Mouse (Mus musculus) T-helper 17 cell (primary cell): ENCODE data around the gene Trmt112.
"Not testable (repeated sequence)": the region's sequence is repeated elsewhere in the genome, so short reads cannot be mapped to it uniquely, and the experiment has no call there.

ENCODE experiments used
- in situ Hi-C, 2 experiments: fragments of 300-600 bp; cut with MboI, MseI; formaldehyde crosslinking; loops; 1 replicate in 1 of 2; 2 replicates in 1 of 2; pipeline ENCODE4 v1.15.1; 2025; ENCODE audit warnings: high pct_unique_total_duplicates in 2 of 2

Gene Trmt112

DNA sequence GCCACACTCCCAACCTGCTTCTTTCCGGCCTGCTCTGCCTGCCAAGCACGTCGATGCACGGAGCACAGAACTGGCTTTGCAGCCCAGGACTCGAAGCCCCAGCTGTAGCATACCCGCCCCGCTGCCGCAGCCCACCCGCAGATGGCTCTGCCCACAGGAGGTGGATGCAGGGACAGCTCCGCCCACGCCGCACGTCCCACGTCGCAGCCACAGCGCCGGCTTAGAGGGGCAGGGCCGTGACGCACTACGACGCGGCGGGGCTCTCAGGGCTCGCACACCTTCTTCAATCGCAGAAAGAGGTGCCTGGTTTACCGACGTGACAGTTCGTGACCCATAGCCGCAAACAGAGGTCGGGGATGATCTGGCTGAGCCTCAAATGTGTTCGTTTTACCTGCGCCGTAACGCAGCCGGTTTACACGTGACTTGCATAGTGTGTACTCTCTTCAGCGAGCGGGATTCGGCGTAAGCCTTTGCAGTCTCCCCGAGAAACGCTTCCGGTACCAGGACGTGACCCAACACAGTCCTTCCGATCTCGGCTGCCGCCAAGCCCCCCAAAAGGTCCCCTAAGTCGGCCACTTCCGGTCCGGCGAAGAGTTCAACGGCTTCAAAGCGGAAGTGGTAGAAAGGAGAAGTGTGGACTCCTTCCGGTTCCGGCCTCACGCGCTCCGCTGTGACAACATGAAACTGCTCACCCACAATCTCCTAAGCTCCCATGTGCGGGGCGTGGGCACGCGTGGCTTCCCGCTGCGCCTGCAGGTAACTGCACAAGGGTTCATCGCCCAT is at the start of gene Trmt112, which contains the start of gene Prdx5:
Trmt112 (plus strand) TSS at position 192 of the 783 bp plus-strand sequence.
Prdx5 (minus strand) TSS at position 600 of the 783 bp plus-strand sequence.
- in situ Hi-C loops: loop anchor here (5.0 to 10.0 kb wide), 3 partner anchors 37 to 1795 kb away; partner anchors contain the start of gene Klc2 (in 1 of the 2)

DNA sequence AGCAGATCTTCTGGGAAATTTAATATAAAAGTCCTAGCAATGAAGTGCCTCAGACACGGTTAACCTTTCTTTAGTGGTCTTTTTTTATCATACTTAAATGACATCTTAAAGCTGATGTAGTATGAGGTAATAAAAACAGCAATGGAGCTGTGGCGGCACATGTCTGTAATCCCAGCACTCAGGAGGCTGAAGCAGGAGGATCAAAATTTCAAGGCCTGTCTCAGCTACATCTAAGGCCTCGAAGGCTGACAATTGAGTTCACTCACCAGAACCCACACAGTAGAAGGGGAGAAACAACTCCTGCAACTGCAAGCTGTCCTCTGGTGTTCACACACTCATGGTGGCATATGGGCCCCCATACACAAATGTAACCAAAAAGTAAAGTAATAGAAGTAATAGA is 49.5 kb upstream of the Trmt112 start:
- in situ Hi-C loops: loop anchor here in 1 of 2 experiments (5.0 to 25.0 kb wide), 2 partner anchors 38 to 923 kb away; no protein-coding TSS in a partner anchor

DNA sequence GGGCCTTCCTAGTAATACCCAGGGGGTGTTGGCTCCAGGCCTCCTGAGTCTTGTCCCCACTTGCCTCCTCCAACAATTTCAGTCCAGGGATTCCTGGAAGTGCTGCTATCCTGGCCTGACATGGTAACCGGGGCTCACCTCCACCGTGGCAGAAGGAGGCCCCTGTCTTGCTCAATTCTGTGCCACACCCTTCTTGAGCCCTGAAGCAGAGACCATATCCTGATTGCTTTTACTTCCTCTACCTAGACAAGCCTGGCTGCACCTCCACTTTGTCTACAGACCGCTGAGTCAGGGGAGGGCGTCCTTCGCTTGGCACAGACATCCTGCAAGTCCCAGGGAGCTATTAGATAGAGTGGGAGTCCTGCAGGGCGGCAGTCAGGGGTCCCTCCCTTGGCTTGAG is 48.8 kb upstream of the Trmt112 start:
- in situ Hi-C loops: loop anchor here in 1 of 2 experiments (25.0 kb wide), 1 partner anchor 923 kb away; no protein-coding TSS in a partner anchor

DNA sequence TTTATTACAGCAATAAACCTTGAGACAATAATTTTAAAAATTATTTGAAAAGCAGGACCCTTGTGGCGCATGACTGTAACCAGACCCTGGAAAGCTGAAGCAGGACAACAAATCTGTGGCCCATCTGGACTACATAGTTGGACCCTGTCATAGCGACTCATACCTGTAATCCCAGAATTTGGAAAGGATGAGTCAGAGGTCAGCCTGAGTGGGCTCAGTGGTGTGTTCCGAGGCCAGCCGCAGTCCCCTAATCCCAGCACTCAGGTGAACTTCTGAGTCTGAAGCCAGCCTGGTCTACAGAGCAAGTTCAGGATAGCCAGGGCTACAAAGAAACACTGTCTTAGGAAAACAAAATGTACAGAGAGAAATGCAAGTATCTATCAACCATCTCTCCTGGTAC is 48.0 kb upstream of the Trmt112 start:
- in situ Hi-C loops: loop anchor here in 1 of 2 experiments (25.0 kb wide), 1 partner anchor 924 kb away; no protein-coding TSS in a partner anchor

DNA sequence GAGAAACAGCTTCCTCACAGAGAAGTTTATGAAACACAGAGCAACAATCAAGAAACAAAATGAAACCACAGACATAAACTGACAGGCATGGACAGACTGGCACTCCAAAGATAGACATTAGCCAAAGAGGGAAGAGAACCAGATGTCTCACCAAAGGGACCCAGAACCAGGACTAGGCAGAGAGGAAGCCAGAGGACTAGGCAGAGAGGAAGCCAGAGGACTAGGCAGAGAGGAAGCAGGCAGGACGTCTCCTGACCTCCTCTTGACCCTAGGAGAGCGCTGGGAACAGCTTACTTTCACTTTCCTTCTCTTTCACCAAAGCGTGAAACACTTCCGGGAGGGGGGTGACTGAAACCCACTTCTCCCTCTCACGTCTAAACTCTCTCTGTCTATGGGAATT is 40.1 kb upstream of the Trmt112 start:
- in situ Hi-C loops: loop anchor here in 1 of 2 experiments (25.0 kb wide), 1 partner anchor 932 kb away; no protein-coding TSS in a partner anchor

DNA sequence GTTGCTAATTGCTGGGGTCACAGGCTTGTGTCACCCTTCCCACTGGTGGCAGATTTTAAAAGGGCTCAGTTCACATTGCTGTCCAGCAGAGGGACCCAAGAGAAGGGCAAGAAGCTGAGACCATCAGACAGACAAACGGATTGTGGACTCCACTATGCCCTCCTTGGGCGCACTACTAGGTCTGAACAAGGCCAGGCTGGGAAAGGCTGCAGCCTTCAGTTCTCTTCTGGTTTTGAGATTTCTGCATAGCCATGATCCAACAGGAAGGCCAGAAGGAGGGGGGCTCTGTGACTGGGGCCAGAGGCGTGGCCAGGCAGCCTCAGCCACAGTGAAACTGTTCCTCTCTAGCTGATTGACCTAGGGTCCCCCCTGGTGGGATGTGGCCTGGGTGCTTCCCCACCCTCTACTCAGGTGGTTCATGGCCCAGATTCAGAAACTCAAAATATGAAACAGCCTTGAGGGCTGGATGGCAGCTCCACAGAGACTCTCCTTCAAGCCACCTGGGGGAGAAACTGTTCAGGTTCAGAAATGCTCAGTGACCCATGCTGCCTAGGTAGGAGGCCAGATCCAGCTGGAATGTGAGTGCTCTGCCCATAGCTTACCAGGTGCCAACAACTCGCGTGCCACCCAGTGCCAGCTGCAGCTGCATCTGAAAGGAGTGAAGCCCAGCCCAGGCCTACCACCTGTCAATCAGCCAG is 37.8 kb upstream of the Trmt112 start:
- in situ Hi-C loops: loop anchor here in 1 of 2 experiments (5.0 to 25.0 kb wide), 2 partner anchors 41 to 934 kb away; partner anchors contain the start of gene Prdx5

DNA sequence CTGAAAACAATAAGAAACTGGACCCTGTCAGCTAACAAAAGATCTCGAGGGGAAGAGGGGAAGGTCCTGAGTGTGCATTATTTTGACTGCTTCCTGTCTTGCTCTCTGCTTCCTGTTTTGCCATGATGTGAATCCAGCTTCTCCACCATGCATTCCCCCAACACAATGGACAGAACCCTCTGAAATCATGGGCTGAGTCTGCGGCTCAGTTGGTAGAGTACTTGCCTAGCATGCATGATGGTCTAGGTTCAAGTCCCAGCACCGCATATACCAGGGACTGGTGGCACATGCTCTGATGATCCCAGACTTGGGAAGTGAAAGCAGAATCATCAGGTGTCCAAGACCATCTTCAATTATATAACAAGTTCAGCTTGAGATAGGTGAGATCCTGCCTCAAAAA is 36.8 kb upstream of the Trmt112 start:
- in situ Hi-C loops: loop anchor here in 1 of 2 experiments (5.0 to 25.0 kb wide), 2 partner anchors 40 to 935 kb away; partner anchors contain the start of gene Prdx5

DNA sequence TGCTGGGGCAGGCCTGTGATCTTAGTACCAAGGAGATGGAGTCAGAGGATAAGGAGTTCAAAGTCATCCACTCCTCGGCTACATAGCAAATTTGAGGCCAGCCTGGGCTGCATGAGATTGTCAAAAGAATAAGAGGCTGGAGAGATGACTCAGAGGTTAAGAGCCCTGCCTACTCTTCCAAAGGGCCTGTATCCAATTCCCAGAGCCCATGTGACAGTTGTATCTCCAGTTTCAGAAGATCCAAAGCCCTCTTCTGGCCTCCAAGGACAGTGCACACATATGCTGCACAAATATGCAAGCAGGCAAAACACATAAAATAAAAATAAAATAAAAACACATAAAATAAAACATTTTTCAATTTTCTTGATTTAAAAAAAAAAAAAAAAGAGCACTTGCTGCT is 35.2 kb upstream of the Trmt112 start:
- in situ Hi-C loops: loop anchor here in 1 of 2 experiments (5.0 to 25.0 kb wide), 2 partner anchors 38 to 937 kb away; partner anchors contain the start of gene Prdx5

DNA sequence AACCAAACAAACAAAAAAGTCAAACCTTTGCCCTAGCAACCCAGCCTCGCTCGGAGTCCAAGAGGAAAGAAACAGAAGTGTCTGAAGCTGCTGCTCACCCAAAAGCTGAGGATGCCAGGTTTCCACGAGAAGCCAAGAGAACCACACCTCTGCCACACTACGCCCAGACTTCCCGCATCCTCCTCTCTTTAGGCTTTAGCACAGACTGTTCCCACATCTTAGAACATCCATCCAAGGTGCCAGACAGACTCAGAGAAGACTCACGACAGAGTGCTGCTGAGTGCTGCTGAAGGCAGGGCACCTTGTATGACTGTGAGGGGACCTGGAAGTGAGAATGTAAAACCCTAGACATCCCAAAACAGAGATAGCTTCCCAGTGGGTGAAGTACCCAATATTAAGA is 33.7 kb upstream of the Trmt112 start:
- in situ Hi-C loops: no loop called here

- in situ Hi-C loops: no loop called here
These were observed 32.7 kb upstream of the Trmt112 start for GRCm38 (mm10) chr19:6876799-6877198.

DNA sequence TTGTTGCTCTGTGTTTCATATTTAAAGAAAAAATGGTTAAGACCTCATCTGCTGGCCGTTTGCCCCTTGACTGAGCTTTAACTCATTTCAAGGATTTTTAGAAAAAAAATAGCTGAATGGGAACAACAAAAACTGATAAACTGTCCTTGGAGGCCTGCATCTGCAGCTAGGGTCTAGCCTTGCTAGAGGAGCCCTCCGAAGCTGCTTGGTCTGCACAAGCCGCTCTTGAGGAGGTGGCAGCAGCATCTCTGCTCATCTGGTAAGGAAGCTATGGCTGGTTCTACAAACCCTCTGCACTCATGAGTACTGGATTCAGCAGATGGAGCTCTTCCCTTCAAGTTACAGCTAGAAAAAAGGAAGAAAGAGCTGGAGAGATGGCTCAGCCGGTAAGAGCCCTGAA is 31.5 kb upstream of the Trmt112 start:
- in situ Hi-C loops: no loop called here

DNA sequence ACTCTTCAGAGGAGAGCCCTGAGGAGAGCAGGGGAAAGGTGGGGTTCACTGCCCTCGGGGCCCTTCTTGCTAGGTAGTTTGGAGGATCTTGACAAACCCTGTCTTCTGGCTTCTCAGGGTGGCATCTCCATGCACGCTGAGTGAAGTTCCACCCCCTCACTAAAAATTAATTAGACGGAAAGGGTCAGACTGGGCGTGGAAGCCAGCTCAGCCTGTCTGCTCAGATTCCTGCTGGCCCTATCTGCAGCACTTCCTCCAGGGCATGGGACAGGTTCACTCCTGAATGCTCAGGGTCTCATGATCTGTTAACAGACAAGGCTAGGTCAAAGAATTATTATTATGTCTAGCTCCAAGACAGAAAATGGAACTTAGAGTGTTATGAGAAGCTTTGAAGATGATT is 17.0 kb upstream of the Trmt112 start:
- in situ Hi-C loops: no loop called here

DNA sequence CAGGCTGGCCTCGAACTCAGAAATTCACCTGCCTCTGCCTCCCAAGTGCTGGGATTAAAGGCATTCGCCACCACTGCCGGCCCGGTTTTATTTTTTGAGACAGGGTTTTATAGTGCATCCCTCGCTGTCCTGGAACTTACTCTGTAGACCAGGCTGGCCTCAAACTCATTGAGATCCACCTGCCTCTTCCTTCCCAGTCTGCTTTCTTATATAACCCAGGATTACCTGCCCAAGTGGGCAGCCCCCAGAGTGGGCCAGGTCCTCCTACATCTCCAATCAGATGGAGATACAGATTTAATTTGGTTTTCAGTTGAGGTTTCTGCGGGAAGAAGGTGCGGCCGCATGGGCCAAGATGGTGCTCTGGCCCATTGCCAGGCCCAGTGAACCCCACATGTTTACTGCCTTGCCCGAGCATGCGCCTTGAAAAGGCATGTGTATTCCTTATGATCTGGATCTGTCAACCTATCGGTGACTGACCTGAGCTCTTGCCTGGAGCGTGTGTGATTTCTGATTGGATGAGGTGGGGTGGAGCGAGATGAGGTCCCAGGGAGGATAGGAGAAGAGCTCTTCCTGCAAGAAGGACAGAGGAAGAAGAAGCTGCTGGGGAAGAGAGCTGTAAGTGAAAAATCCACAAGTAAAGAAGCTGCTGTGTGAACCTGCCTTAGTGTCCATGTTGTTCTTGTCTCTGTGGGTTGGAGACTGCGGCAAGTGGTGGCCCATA is 15.6 kb upstream of the Trmt112 start:
- in situ Hi-C loops: no loop called here

DNA sequence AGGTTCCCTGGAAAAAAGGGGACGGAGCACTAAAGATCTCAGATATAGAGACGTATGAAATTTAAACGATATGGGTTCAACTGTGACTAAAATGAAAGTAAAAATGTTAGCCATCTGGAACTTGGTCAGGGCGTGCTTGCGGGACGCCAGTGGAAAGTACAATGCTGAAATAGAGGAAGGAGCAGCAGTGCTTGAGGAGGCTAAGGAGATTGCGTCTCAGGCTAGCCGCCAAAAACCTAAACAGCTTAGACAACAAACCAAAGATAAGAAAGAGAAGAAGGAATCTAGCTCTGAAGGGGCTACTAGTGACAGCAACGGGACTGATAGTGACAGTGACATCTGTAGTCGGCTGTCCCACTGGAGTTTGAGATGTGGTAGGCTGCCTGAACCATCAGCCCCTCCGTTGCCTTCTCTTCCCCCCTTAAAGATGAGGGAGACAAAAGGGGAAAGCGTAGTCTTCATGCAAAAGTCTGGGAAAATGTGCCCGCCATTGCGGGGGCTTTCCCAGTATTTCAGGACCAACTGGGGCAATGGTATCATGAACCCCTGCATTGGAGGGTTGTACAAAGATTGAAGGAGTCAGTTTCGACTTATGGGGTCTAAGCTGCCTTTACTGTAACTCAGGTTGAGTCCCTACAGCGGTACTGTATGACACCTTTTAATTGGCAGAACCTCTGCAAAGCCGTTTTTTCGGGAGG is 13.7 kb upstream of the Trmt112 start:
- in situ Hi-C loops: not testable (repeated sequence)

DNA sequence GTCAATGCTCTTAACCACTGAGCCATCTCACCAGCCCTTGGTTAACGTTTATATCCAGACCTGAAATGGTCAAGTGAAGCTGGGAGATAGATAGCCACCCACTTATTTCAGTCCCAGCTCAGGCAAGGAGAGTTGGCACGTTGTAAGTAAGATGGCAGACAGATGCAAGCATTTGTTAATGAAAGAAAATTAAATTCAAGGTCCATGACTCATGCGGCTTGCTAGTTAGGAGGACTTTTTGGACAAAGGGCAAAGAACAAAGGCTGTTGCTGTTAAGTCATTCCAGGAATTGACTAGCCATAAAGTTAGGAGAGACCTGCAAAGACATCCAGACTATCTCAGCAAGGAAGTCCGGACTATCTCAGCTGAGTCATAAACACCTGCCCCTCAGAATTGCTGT is 9.9 kb upstream of the Trmt112 start:
- in situ Hi-C loops: loop anchor here in 1 of 2 experiments (10.0 kb wide), 1 partner anchor 1785 kb away; the partner anchor contains the start of gene Klc2

DNA sequence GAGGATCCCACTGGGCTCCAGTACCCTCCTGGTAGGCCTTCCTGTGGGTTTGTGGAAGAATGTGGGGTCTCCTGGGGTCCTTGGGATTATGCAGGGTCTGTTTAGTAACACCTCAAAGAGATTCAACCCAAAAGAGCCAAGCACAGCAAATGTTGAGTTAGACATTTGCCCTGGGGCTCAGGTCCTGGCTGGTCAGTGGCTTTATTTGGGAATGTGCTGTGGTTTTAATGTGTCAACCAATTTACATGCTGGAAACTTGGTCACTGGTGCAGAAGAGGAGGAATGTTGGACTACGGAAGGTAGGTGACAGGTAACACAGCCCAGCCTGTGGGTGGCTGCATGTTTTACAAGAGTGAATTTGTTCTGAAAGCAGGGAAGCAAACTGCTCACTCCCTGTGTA is 6.5 kb upstream of the Trmt112 start:
- in situ Hi-C loops: loop anchor here in 1 of 2 experiments (10.0 kb wide), 1 partner anchor 1788 kb away; the partner anchor contains the start of gene Klc2

DNA sequence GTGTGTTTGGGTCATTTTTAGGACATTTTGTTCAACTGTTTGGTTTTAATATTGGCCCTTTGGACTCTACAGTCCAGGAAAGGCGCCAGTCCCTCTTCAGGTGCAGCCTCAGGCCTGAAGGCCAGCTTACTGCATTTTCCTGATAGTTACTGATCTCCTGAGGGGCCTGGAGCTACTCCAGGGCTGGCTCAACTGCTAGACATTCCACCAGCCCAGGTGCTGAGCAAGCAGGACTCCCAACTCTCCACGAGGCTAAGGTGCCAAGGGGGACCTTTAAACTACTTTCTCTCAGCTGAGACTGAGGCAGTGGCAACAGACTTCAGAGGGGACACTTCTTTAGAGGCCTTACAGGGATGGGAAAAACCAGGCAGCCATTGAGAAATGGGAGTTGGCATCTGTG is 4.7 kb upstream of the Trmt112 start:
- in situ Hi-C loops: loop anchor here in 1 of 2 experiments (10.0 kb wide), 1 partner anchor 1790 kb away; the partner anchor contains the start of gene Klc2

DNA sequence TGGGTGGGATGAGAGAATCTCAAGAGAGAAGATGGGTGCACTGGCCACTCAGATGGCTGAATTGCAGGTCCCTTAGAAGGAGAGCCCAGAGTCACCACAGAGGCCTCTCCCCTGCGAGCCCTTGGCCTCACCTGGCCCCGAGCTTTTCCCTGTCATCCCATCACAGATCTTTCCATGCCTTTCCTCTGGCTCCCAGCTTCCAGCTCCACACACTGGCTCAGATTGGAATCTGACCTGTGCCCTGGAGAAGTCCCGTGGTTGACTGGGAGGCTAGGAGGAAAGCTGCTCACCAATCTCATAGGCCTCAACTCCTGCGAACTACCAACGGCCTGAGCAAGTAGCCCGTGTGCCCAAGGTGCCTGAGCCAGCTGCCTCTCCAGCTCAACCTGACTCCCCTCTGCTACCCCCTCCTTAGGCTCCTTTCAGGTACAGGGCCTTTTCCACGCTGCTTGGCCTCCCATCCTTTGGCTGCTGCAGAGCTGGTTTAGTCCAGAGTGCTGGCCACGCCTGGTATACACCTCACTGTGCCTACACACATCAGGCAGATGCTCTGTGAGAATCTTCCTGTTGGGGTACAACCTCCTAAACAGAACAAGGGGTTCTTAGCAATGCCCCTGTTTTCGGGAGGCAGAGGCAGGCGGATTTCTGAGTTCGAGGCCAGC is 3.9 kb upstream of the Trmt112 start:
- in situ Hi-C loops: loop anchor here in 1 of 2 experiments (10.0 kb wide), 1 partner anchor 1791 kb away; the partner anchor contains the start of gene Klc2

GRCm38 (mm10) chr19:6906199-6906598 is 3.3 kb upstream of the Trmt112 start:
- in situ Hi-C loops: loop anchor here in 1 of 2 experiments (10.0 kb wide), 1 partner anchor 1791 kb away; the partner anchor contains the start of gene Klc2

- in situ Hi-C loops: loop anchor here in 1 of 2 experiments (10.0 kb wide), 1 partner anchor 1792 kb away; the partner anchor contains the start of gene Klc2
These were observed 2.4 kb upstream of the Trmt112 start for GRCm38 (mm10) chr19:6907094-6907493.
